Mouse (Mus musculus): ENCODE measurements around the gene Ly6f.
"Not testable (repeated sequence)": the region's sequence is repeated elsewhere in the genome, so short reads cannot be mapped to it uniquely, and the experiment has no call there.

Ly6f gene

DNA sequence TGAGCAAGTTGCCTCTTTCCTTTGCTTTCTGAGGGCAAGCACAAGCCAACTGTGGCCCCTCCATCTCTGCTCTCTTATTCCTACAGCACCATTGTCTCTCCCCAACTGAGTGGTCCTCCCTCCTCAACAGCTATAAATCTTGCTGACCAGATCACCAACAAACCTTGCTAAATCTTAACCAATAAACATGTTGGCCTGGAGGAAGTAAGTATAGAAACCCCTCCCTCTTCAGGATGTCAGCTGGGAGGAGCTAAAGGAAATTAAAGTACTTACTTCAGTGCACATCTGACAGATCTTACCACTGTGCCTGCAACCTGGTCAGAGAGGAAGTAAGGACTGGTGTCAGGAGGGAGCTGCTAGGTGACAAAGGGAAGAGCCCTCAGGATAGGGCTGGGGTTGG, at the start of gene Ly6f:
Gene Ly6f (plus strand): TSS at position 301 of the 400 bp plus-strand sequence.
- no peak for DNase-seq

DNA sequence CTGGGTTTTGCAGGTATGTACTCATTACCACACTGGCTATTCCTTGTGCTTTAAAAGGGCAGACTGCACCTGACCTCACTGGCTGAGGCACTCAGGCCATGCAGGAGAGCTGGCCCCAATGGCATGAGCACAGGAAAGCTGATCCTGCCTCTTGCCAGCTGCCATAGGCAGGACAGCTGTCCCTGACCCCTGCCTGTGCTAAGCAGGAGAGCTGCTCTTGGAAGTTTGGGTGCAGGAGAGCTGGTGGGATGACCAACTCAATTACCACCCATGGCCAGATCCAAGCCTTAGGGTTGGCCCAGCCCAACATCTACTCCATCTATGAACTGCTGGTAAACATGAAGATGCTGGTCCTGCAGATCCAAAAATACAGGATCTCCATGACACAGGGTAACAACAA, 46.3 kb upstream of the Ly6f start:
- DNase-seq, result no peak

DNA sequence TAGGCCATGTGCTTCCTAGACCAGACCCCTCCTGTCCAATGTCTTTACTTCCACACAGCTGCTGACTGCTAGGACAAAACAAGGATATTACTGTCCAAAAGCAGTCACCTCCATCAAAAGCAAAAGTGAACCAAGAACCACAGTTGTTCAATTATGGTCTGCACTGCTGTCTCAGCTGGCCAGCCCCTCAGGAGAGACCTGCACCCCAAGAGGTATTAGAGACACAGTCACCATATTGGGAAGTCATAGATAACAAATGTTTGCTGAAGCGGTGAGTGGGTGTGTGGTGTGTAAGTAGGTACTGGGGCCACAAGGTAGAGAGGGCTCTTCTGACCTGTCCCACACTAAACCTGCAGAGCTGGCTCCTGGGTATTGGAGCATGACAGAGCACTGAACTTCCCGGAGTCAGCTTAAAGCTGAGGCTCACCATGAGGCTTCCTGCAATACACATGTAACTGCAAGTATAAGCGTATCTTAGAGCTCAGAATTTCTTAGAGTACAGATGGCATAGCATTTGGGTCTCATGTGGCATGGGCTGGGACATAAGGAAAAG, 30.4 kb upstream of the Ly6f start:
- DNase-seq, result peak; percentile 22

DNA sequence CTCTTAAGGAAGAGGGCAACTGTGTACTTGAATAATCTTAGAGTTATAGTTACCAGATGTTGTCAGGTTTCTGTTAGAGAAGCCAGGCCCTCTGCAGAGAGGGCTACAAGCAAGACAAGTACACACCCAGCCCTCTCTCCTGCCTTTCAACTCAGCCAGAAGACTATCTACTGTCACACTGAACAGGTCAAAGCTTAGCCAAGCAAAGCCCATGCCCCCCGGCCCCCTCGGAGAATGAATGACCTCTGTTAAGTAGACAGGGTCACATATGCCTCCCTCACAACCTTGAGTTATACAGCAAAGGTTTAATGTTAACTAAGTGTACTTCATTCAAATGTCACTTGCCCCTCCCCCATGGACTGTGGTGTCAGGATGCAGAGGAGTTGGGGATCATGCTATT, 27.7 kb upstream of the Ly6f start:
- peak; percentile 37 for DNase-seq

DNA sequence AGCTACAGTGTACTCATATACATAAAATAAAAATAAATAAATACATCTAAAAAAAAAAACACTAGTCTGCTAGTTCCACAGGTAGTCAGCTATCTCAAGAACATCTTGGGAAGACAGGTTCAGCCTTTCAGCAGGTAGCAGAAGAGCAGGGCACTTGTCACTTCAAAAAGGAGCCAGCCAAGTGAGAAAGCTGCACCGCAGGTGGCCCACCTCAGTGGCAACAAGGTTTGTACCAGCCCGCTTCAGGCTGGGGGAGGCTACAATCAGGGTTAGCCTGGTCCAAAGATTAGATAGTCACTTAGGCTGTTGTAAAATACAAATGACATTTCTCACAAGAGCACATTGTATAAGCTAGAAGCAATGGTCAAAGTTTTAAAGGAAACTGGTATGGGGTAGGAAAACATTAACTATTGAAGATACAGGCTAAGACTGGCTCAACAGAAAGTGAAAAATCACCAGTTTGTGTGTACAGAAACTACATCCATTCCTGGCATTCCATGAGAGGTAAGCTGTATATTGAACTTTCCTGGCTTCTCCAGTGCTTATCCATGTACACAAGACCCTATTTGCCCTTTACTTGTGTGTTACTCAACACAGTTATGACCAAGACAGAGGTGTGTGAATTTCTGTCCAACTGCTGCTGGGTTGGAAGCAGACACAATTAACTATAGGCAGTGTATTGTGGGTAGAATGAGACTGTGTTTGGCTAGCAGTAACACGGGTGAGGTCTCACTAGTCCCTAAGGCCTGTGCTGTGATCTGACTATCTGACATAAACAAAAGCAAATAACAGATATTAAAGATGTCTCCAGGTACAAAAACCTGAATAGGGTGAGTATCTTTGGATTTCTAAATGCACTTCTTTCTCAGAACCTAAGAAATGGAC, 25.2 kb upstream of the Ly6f start:
- no peak for DNase-seq

DNA sequence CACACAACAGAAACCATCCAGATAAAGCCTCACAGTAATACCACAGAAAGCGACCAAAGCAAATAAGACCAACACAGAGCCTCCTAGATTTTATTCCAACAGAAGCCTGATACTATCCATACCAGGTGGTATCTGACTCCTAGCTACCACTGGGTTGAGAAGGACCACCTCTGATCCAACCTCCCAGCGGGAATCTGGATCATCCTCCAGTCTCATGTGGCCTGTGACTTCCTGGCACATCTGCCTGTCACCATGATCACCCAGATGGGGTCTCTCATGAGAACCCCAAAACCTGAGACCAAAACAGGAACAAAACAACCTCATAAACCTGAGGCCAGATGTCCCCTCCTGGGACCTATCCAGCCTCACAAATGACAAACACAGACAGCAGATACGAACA, 13.6 kb upstream of the Ly6f start:
- no peak for DNase-seq

DNA sequence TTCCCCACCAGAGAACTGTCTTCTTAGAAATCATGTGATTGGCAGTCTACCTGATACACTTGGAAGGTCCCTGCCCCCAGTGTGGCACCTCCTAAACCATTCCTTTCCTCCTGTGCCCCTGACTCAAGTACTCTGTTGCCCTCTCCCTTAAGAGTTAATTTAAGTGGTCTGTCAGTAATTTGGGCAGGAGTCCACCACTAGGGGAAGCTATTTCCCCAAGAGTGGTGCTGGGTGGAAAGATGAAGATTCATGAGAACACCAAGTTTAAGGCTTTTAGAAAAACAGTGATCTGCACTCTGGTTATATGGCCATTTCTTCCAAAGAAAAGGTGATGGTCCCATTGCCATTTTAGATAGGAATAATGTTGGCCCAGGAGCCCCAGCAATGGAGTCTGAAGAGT, 2.4 kb upstream of the Ly6f start:
- DNase-seq, result no peak

DNA sequence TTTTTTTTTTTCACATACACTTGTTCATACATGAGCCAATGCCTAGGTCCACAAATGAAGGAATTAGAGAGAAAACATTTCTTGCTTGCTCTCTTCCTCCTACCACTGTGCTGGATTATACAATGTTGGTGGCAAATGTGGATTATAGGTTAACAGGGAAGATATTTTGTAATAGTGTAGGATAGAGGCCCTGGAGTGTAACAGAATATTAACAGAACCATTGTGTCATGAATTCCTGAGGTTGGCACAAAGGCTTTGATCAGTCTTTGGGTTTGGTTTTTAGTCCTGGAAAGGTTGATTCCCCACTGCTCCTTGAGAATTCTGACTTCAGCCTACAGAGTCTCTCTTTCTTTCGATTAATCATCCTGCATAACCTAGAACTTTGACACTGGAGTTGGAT, 1.6 kb upstream of the Ly6f start:
- no peak for DNase-seq

DNA sequence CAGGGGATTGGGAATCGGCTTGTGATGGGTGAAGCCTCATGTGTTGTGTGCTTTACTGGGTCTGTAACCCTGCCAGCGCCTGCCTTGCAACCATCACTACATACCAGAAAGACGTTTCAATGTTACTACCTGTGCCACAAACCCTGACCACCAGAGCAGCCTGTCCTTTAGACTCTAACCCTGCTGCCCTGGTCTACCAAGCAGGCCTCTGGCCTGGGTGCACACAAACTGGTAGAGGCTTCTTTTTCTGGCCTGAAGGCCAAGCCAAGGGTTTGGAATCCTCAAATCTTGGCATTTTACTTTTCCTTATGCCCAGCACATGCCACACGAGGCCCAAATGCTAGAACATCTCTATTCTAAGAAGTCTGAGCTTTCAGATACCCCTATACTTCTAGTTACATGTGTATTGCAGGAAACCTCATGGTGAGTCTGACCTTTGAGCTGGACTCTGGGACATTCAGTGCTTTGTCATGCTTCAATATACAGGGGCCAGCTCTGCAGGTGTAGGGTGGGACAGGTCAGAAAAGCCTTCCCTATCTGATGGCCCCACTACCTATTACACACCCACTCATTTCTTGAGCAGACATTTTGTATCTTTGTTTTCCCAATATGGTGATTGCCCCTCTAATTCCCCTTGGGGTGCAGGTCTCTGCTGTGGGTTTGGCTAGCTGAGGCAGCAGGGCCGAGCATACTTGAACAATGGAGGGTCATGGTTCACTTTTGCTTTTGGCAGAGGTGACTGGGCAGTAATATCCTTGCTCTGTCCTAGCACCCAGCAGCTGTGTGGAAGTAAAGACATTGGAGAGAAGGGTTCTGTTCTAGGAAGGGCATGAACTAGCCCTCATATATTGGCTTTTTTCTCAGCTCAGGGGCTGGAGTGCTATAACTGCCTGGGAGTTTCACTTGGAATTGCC, 952 bp downstream of the Ly6f start:
- no peak for DNase-seq

DNA sequence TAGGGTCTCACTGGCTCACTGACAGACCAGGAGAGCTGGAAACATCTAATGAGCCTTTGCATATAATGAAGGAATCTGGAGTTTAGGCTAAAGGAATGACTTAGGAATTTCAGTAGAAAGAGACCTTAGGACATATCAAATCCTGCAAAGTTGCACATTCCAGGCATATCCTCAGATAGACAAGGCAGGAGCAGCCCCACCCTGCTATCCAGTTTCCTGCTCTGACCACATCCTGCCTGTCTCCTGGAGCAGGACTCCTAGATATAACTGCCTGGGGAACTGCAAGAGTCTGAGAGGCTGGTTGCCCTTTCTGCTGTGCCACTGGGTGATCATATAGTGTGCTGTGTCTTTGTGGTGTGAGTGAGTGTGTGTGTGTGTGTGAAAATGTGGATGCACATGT, 1.9 kb downstream of the Ly6f start:
- no peak for DNase-seq

DNA sequence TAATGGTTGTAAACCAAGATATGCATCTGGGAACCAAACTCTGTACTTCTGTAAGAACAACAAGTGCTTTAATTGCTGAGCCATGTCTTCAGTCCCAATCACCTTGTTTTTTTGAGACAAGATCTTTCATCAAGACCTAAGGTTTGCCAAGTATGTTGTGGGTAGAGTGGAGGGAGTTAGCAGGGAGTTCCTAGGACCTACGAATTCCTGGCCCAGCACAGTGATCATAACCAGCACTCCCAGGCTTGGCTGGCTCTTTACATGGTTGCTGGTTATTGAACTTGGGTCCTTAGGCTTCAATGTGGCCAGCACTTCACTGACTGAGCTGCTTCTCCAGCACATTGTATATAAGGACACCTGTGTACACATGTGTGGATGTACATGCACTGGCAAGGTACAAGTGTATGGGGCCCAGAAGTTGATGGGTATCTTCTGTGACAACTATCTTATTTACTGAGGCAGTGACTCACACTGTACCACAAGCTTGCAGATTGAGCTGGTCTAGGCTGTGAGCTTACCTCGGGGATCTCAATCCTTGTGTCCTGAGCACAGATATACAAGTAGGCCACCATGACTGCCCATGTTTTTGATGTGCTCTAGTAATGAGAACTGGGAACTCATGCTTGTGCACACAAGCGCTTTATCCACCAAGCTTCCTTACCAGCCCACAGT, 2.6 kb downstream of the Ly6f start:
- no peak for DNase-seq

DNA sequence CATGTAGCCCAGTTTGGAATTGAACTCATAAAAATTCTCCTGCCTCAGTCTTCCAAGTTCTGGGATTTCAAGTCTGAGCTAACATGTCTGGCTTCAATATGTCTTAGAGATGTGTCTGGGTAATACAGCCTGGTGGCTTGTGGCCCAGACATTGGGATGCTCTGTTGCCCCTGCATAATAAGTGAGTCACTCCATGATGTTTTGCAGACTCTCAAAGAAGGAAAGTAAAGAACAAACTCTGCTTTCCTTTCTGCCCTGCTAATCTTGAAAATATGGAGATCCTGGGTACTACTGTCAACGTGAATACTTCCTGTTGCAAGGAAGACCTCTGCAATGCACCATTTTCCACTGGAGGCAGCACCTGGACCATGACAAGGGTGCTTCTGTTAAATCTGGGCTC, 3.2 kb downstream of the Ly6f start:
- no peak for DNase-seq

DNA sequence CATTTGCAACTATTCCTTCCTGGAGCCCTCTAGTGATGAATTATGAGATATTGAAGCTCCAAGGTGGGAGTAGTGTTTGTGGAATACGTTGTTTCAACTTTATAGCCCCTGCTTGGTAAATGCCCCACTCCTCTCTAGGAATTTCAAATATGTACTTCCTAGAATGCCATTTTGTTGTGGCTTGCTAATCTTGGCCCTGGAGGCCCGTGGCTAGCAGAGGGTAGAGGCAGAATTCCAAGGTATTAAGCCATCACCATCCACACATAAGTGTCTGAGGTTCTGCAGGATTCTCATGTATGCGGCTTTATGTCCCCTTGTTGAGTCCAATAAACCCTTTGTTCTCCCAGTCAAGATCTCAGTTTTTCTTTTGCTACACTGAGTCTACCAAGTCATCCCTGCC, 3.7 kb downstream of the Ly6f start:
- DNase-seq, result no peak

DNA sequence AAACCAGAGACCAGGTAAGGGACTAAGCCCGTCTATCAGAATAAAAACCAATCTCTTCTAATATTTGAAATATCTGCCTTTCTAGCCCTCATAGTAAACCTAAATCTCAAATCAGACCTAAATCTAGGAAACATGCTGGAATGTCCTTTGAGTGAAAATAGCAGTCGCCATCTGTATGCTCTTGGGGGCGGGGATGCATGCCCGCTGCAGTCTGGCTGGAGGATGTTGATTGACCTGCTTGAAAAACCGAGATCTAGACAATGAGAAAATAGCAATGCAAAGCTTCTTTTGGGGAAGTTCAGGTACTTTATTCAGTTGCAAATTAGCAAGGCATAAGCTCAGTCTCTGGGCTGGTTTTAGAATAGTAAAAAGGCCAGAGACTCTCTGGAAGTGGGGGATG, 13.8 kb downstream of the Ly6f start:
- DNase-seq, result not testable (repeated sequence)

DNA sequence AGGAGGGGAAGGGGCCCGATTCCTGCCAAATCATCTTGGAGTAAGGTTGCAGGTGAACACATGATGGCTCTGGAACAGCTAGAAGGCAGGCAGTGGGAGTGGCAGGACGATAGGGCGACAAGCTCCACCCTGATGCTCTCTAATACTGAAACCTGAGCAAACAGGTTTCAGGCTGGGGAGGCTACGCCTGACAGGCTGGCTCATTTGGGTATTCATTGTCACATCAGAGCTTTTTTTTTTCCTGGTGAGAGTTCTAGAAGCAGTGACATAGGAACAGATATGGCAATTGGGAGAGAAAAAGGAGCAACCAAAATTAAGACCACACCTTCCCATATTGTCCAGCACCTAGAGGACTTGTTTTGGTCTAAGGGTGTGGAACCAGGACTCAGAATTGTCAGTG, 18.3 kb downstream of the Ly6f start:
- not testable (repeated sequence) for DNase-seq

DNA sequence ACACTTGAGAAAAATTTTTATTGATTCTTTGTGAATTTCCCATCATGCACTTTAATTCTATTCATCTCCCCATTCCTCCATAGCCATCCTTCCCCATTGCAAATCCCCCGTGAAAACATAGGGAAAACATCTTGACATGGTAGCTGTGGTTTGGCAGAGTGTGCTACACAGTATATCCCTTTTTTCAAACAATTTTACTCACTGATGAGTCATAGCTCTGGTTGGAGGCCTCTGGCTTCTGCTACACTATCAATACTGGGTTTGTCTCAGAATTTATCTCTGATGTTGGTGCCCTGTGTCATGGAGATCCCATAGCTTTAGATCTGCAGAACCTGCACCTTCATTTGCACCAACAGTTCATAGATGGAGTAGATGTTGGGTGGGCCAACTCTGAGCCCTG, 24.2 kb downstream of the Ly6f start:
- DNase-seq, result no peak

DNA sequence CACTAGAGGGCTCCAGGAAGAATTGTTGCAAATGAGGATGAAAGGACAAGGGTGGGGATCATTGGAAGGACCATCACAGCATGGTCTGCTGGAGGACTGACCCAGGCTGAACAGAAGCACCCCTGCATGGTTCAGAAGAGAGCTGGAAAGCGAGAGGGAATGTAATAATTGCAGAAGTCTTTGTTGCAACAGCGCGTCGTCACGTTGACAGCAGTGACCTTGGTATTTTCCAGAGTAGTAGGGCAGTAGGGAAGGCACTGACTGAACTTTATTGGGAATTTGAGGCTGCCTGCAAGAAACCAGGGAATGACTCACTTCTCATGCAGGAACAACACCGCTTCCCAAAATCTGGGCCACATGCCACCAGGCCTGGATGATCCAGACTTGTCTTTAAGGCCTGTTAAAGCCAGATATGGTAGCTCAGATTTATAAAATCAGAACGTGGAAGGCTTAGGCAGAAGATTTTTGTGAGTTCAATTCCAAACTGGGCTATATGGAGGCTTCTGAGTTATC, 25.7 kb downstream of the Ly6f start:
- no peak for DNase-seq

DNA sequence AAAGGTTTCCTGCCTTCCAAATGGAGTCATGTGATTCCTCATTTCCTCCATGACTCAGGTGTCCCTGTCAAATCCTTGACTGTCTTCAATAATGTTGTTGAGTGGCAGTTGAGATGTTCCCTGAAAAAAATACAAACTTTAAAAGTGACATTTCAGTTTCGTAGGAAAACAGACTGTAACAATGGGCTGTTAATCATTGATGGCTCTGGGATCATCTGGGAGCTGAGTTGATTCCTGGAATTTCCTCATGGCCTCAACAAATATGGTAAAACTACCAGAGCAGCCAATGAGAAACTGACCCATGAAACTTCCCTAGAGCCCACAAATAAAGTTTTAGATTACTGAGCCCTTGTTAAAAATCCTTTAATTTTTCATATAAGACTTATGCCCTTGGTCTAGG, 37.9 kb downstream of the Ly6f start:
- no peak for DNase-seq

DNA sequence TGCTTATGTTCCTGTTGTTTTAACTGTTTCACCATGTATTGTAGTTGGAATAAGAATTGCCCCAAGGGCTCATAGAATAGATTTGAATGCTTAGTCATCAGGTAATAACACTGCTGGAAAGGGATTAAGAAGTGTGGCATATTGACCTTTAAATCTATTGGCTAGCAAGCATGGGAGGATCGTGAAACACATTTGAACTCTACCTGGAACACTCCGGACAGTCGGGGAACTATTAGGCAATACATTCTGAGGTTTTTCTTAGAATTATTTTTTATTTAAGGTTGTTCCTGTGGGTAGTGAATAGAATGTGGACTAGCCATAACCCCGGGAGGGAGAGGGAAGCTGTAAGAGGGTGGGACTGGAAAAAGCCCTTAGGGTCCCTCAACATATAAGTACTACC, 41.0 kb downstream of the Ly6f start:
- no peak for DNase-seq

DNA sequence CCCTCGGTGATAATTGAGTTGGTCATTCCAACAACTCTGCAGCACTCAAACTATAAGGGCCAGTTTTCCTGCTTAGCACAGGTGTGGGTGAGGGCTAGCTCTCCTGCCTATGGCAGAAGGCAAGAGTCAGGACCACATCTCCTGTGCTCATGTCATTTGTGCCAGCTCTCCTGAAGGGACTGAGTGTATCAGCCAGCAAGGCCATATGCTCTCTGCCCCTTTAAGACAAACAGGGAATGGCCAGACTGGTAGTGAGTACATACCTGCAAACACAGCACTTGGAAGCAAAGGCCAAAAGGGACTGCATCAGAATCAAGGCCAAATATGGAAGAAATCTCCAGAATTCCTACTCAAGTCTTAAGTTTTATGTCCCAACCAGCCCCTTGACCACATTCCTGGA, 41.7 kb downstream of the Ly6f start:
- no peak for DNase-seq

DNA sequence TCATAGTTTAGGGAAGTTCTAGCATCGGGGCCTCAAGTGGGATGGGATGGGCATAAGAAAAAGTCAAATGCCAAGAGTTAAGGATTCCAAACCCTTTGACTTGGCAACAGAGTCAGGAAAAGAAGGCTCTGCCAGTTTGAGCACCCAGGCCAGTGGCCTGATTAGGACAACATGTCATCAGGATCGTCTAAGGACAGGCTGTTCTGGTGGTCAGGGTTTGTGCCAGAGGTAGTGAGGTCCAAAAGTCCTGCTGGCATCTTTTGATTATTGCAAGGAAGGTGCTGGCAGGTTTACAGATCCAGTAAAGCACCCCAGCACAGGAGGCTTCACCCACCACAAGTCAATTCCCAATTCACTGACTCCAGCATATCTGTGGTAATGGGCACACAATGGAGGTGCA, 46.2 kb downstream of the Ly6f start:
- no peak for DNase-seq

DNA sequence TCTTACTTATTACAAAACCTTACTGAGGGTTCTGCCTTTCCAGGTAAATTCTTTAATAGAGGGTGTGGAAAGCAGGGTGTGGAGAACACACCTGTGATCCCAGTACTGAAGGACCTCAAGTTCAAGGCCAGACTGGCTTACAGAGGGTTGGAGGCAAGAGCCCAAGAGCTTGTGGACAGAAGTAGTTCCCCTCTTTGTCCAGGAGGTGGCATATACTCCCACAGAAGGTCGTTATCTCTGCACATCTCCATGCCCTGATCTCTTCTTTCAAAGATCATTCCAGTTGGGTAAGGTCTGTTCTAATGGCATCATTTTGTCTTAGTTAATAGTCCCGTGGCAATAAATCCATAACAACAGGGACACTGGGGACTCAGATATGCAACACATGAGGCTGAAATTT, 49.0 kb downstream of the Ly6f start:
- DNase-seq, result peak; percentile 4

DNA sequence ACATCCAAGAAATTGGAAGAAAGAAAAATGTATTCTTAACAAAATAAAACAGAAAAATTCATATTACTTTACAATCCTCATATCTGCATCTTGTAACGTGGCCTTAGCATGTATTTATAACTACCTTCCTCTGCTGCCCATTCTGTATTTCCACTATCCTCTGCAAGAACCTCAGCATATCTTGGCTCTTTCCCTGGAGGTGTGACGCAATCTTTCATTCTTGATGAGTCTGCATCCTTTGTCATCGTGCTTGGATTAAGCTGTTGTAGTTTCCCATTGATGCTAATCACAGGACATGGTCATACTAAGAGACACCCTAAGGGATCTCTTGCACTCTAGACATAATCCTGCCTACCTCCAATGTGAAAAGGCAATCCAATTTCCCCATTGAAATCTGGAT, 50.4 kb downstream of the Ly6f start:
- no peak for DNase-seq
